Mouse (Mus musculus): ENCODE data around the gene Adgrf1. TPM values are rescaled to one million over a fixed set of nuclear protein-coding genes. Genes with fewer than 3 reads are reported as not detected.

The Adgrf1 gene
- total RNA-seq, 2 experiments from 2014 or later, result not detected

DNA sequence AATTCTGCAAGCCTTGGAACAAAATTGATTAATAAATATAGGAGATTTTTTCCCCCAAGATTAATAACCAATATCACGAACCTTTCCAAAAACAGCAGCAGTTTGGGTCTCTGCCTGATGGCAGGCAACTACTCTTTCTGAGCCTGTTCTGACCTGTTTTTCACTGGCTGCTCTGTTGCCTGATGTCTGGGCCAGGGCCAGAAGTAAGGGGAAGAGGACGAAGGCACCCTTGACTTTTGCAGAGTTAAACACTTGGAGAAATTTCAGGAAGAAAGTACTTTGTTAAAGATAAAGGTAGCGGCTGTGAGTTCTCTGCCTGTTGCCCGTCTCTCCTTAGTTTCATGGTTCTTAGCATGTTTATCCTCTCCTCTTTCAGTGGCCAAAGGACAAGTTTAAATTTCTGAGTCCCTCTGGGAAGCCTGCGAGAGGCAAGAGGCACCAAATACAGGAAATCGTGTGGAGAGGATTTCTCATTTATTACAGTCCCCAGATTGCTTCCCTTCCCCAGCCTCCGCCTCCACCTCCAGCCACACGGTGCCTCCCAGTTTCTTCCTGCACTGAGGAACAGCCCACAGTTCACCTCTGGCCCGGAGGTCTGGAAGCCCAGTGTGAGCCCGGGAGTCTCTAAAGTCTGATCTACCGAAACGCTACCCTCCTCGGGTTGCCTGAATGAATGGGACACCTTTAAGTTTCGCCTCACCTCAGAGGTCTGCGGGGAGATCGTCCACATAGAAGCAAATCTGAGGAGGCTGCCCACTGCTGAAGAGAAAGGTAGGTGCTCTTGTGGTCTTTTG is 89.9 kb downstream of the Adgrf1 start, which contains the start of gene Adgrf5:
Adgrf5 (plus strand) TSS at position 626 of the 794 bp plus-strand sequence.
- no peak for ATAC-seq (replicated peaks; ENCODE audit: poor library complexity, severe bottlenecking)

- ATAC-seq (replicated peaks; ENCODE audit: poor library complexity, severe bottlenecking), result no peak
These were observed 90.9 kb downstream of the Adgrf1 start for GRCm38 (mm10) chr17:43361021-43361420.

GRCm38 (mm10) chr17:43362362-43362761 is 92.2 kb downstream of the Adgrf1 start:
- no peak for ATAC-seq (replicated peaks; ENCODE audit: poor library complexity, severe bottlenecking)

GRCm38 (mm10) chr17:43362881-43363280 is 92.8 kb downstream of the Adgrf1 start:
- no peak for ATAC-seq (replicated peaks; ENCODE audit: poor library complexity, severe bottlenecking)

DNA sequence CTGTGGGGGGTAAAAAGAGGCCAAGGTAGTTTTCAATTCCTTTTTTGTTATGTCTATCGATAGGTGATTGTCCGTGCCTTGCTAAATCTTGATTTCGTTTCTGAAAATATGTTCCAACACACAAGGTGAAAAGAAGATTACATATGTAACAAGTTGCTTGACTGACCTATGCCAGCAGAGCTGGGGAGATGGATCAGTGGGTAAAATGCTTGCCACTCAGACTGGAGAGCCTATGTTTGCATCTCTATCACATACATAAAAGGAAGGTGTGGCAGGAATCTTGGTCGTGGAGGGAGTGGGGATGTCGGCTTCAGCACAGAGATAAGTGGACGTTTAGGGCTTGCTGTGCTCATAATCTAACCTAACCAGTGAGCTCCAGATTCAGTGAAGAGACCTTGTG is 93.8 kb downstream of the Adgrf1 start:
- no peak for ATAC-seq (replicated peaks; ENCODE audit: poor library complexity, severe bottlenecking)

GRCm38 (mm10) chr17:43365297-43365696 is 95.2 kb downstream of the Adgrf1 start:
- ATAC-seq (replicated peaks; ENCODE audit: poor library complexity, severe bottlenecking), result no peak

DNA sequence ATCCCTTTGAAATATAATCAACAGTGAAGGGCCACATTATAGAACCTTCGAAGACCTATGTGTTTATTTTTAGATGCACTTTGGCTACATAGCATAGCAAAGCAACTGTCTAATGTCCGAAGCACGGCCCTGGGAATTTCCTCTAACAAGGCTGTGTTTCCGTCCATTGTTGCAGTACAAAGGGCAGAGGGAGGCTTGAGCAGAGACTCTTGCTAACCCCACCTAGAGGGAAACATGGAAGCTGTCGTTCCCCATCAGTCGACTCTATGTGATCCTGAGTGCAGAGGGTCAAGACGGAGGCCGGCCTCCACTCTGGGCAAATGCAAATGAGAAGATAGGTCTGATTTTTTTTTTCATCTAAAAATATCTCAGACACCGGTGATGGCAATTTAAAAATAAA is 96.4 kb downstream of the Adgrf1 start:
- ATAC-seq (replicated peaks; ENCODE audit: poor library complexity, severe bottlenecking), result no peak

GRCm38 (mm10) chr17:43368171-43368576 is 98.0 kb downstream of the Adgrf1 start:
- no peak for ATAC-seq (replicated peaks; ENCODE audit: poor library complexity, severe bottlenecking)

- no peak for ATAC-seq (replicated peaks; ENCODE audit: poor library complexity, severe bottlenecking)
These were observed 102.5 kb downstream of the Adgrf1 start for GRCm38 (mm10) chr17:43372604-43373003.

GRCm38 (mm10) chr17:43374020-43374419 is 103.9 kb downstream of the Adgrf1 start:
- ATAC-seq (replicated peaks; ENCODE audit: poor library complexity, severe bottlenecking), result no peak

Other genes starting within 250 kb of the Adgrf1 start
- gene Adgrf5, start 90.1 kb downstream of the Adgrf1 start, total RNA-seq (2014; fragmentation: Nextera tagmentation), result not detected in 2 replicates
- gene Adgrf5, start 90.1 kb downstream of the Adgrf1 start, total RNA-seq (2017), result not detected in 2 replicates
- not detected in 2 replicates for gene Mep1a, start 232.5 kb downstream of the Adgrf1 start, total RNA-seq (2014; fragmentation: Nextera tagmentation)
- not detected in 2 replicates for gene Mep1a, start 232.5 kb downstream of the Adgrf1 start, total RNA-seq (2017)

Data from granulocyte monocyte progenitor cell, adult 5-6 weeks (primary cell).